Mouse (Mus musculus): ENCODE measurements around the gene Rbm17.
"Not testable (repeated sequence)": the region's sequence is repeated elsewhere in the genome, so short reads cannot be mapped to it uniquely, and the experiment has no call there.

The Rbm17 gene

GRCm38 (mm10) chr2:11545380-11545779 is 58.6 kb downstream of the Rbm17 start:
- DNase-seq (ENCODE audit: low spot score in 2 of 2), result no peak

GRCm38 (mm10) chr2:11544342-11544741 is 59.6 kb downstream of the Rbm17 start:
- DNase-seq (ENCODE audit: low spot score in 2 of 2), result no peak

DNA sequence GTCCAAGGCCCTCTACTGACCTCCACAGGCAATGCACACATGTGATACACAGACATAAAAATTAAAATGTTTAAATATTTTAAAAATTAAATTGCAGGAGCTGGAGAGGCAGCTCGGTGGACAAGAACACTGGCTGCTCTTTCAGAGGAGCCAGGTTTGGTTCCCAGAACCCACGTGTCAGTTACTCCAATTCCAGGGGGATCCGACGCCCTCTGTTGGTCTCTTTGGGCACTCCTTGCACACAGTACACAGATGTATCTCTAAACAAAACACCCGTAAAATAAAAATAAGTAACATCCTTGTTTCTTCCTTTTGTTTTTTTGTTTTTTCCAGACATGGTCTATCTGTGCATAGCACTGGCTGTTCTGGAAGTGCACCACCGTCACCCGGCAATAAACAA is 60.8 kb downstream of the Rbm17 start:
- DNase-seq (ENCODE audit: low spot score in 2 of 2), result no peak

DNA sequence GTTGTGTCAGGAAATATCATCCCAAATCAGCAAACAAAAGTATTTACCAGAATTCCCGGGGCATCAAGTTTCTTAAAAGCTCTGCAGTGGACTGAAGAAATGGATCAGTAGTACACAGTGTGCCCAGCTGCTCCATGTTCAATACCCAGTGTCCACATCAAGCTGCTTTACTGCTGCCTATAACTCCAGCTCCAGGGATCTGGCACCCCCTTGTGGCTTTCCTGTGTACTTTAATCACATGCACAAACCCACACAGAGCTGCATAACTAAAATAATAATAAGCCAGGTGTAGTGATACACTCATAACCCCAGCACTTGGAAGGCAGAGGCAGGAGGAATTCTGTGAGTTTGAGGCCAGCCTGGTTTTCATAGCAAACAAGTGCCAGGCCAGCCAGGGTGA is 61.3 kb downstream of the Rbm17 start:
- DNase-seq (ENCODE audit: low spot score in 2 of 2), result peak in 1 of 2 experiments; percentile 77

DNA sequence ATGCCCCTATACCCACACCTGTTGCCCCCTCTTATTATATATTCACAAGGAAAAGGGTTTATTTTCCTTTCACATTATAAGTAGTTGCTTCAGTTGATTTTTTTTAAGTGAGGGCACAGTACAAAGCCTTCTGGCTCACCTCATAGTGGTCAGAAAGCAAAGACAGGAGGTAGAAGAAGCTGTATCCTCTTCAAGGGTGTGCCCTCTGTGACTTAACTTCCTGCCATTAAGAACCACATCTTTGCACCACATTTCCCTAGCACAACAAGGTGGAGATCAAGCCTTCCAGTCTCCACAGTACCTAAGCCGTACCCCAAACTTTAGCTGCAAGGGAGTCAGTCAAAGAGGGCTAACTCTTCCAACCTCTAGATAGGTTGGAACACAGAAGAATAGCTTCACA is 61.8 kb downstream of the Rbm17 start:
- no peak for DNase-seq (ENCODE audit: low spot score in 2 of 2)

- DNase-seq (ENCODE audit: low spot score in 2 of 2), result not testable (repeated sequence)
These were observed 62.4 kb downstream of the Rbm17 start for GRCm38 (mm10) chr2:11541528-11541927.

GRCm38 (mm10) chr2:11535966-11536365 is 68.0 kb downstream of the Rbm17 start:
- no peak for DNase-seq (ENCODE audit: low spot score in 2 of 2)

All from urinary bladder, postnatal 4 days (tissue).